Mouse (Mus musculus): ENCODE measurements around the gene Hadhb. TPM values are rescaled to one million over a fixed set of nuclear protein-coding genes. Genes with fewer than 3 reads are reported as not detected.

Gene Hadhb
- polyA plus RNA-seq, 1 experiment = 101 TPM

GRCm38 (mm10) chr5:30170303-30170940 is 15.4 kb downstream of the Hadhb start:
- Histone ChIP-seq H3K4me3 (ENCODE audit: insufficient read depth, low read length) (no peak overlapping the region), H3K4me1 (ENCODE audit: control insufficient read depth, insufficient read depth, low read length) (no peaks in the 10 kb centered on the region), H3K27ac (ENCODE audit: insufficient read depth, low read length) (no peak overlapping the region)
- TF ChIP-seq POLR2A (IDR thresholded peaks at IDR 0.05; ENCODE audit: low read depth, low read length) = no peak
- no peak for TF ChIP-seq CTCF (IDR thresholded peaks at IDR 0.05; ENCODE audit: borderline replicate concordance, insufficient read depth, low read length)

GRCm38 (mm10) chr5:30172115-30172514 is 17.1 kb downstream of the Hadhb start:
- H3K4me3 ChIP-seq (ENCODE audit: insufficient read depth, low read length) = no peak overlapping the region

GRCm38 (mm10) chr5:30172931-30173692 is 18.1 kb downstream of the Hadhb start:
- TF ChIP-seq POLR2A (IDR thresholded peaks at IDR 0.05; ENCODE audit: low read depth, low read length) = no peak
- TF ChIP-seq CTCF (IDR thresholded peaks at IDR 0.05; ENCODE audit: borderline replicate concordance, insufficient read depth, low read length) = no peak
- H3K4me3 ChIP-seq (ENCODE audit: insufficient read depth, low read length) = no peak overlapping the region
- H3K4me1 ChIP-seq (ENCODE audit: control insufficient read depth, insufficient read depth, low read length) = no peaks in the 10 kb centered on the region
- H3K27ac ChIP-seq (ENCODE audit: insufficient read depth, low read length) = no peak overlapping the region

More at GRCm38 (mm10) chr5:30172115-30172514, 17.1 kb downstream of the Hadhb start:
- no peak for TF ChIP-seq POLR2A (IDR thresholded peaks at IDR 0.05; ENCODE audit: low read depth, low read length)
- TF ChIP-seq CTCF (IDR thresholded peaks at IDR 0.05; ENCODE audit: borderline replicate concordance, insufficient read depth, low read length) = no peak
- Histone ChIP-seq H3K27ac (ENCODE audit: insufficient read depth, low read length) (no peak overlapping the region), H3K4me1 (ENCODE audit: control insufficient read depth, insufficient read depth, low read length) (no peaks in the 10 kb centered on the region)

GRCm38 (mm10) chr5:30175811-30176210 is 20.8 kb downstream of the Hadhb start:
- Histone ChIP-seq H3K4me1 (ENCODE audit: control insufficient read depth, insufficient read depth, low read length) (no peaks in the 10 kb centered on the region), H3K4me3 (ENCODE audit: insufficient read depth, low read length) (no peak overlapping the region)
- no peak for TF ChIP-seq CTCF (IDR thresholded peaks at IDR 0.05; ENCODE audit: borderline replicate concordance, insufficient read depth, low read length)
- no peak for TF ChIP-seq POLR2A (IDR thresholded peaks at IDR 0.05; ENCODE audit: low read depth, low read length)

GRCm38 (mm10) chr5:30187687-30188485 is 32.8 kb downstream of the Hadhb start:
- Histone ChIP-seq H3K27ac (ENCODE audit: insufficient read depth, low read length) (no peak overlapping the region), H3K4me3 (ENCODE audit: insufficient read depth, low read length) (no peak overlapping the region), H3K4me1 (ENCODE audit: control insufficient read depth, insufficient read depth, low read length) (no peaks in the 10 kb centered on the region)
- no peak for TF ChIP-seq CTCF (IDR thresholded peaks at IDR 0.05; ENCODE audit: borderline replicate concordance, insufficient read depth, low read length)
- TF ChIP-seq POLR2A (IDR thresholded peaks at IDR 0.05; ENCODE audit: low read depth, low read length) = no peak

More at GRCm38 (mm10) chr5:30175811-30176210, 20.8 kb downstream of the Hadhb start:
- no peak overlapping the region for H3K27ac ChIP-seq (ENCODE audit: insufficient read depth, low read length)

GRCm38 (mm10) chr5:30192452-30192851 is 37.4 kb downstream of the Hadhb start:
- Histone ChIP-seq H3K4me3 (ENCODE audit: insufficient read depth, low read length) (no peak overlapping the region), H3K4me1 (ENCODE audit: control insufficient read depth, insufficient read depth, low read length) (no peaks in the 10 kb centered on the region), H3K27ac (ENCODE audit: insufficient read depth, low read length) (no peak overlapping the region)
- TF ChIP-seq POLR2A (IDR thresholded peaks at IDR 0.05; ENCODE audit: low read depth, low read length) (no peak), CTCF (IDR thresholded peaks at IDR 0.05; ENCODE audit: borderline replicate concordance, insufficient read depth, low read length) (no peak)

- TF ChIP-seq POLR2A (IDR thresholded peaks at IDR 0.05; ENCODE audit: low read depth, low read length) (no peak), CTCF (IDR thresholded peaks at IDR 0.05; ENCODE audit: borderline replicate concordance, insufficient read depth, low read length) (no peak)
- Histone ChIP-seq H3K27ac (ENCODE audit: insufficient read depth, low read length) (no peak overlapping the region), H3K4me1 (ENCODE audit: control insufficient read depth, insufficient read depth, low read length) (no peaks in the 10 kb centered on the region), H3K4me3 (ENCODE audit: insufficient read depth, low read length) (no peak overlapping the region)
Measured at GRCm38 (mm10) chr5:30195340-30195739, 40.3 kb downstream of the Hadhb start.

- H3K4me3 ChIP-seq (ENCODE audit: insufficient read depth, low read length) = no peak overlapping the region
- TF ChIP-seq POLR2A (IDR thresholded peaks at IDR 0.05; ENCODE audit: low read depth, low read length) (no peak), CTCF (IDR thresholded peaks at IDR 0.05; ENCODE audit: borderline replicate concordance, insufficient read depth, low read length) (no peak)
- H3K4me1 ChIP-seq (ENCODE audit: control insufficient read depth, insufficient read depth, low read length) = no peaks in the 10 kb centered on the region
- H3K27ac ChIP-seq (ENCODE audit: insufficient read depth, low read length) = no peak overlapping the region
Measured at GRCm38 (mm10) chr5:30198257-30198656, 43.2 kb downstream of the Hadhb start.

GRCm38 (mm10) chr5:30201521-30201920 is 46.5 kb downstream of the Hadhb start:
- H3K4me1 ChIP-seq (ENCODE audit: control insufficient read depth, insufficient read depth, low read length) = no peaks in the 10 kb centered on the region
- H3K4me3 ChIP-seq (ENCODE audit: insufficient read depth, low read length) = no peak overlapping the region
- no peak overlapping the region for H3K27ac ChIP-seq (ENCODE audit: insufficient read depth, low read length)
- TF ChIP-seq POLR2A (IDR thresholded peaks at IDR 0.05; ENCODE audit: low read depth, low read length) (no peak), CTCF (IDR thresholded peaks at IDR 0.05; ENCODE audit: borderline replicate concordance, insufficient read depth, low read length) (peak; percentile 80; the same call in 1 of the 2 replicates)

All from embryonic fibroblast, embryonic 13.5 days (primary cell).